ENCODE assay signal across 8 mouse cellular contexts in the genomic region with DNA sequence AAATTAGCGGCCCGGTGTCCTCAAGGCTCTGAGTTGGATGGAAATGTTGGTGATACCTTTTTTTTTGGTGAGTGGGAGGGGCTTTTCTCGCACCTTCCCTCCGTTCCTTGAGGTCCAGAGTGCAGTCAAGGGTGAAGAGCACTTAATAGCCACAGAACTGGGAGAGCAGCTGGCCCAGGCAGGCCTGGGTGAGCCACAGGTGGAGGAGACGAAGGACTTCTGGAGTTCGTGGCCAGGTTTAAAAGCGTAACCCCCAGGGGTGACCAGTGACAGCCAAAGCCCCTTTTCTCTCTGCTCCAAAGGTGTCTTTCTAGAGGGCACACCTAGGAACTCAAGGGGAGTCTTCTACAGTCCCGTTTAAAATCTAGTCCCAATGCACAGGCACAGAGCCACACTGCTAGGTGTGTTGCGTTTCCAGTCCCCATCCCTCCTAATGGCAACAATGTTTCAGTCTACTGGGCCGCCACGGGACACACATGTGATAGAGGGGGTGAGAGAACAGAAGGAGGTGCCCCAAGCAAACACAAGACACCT. TPM values are rescaled to one million over a fixed set of nuclear protein-coding genes. Genes with fewer than 3 reads are reported as not detected.
DNase-seq lines count a peak whose midpoint lies in the region; ATAC-seq lines count a peak whose summit lies in the region.

No protein-coding gene starts in this region.

- H3K27me3 ChIP-seq in embryonic facial prominence, embryonic 13.5 days = no peaks in the 10 kb centered on the region
- no peaks in the 10 kb centered on the region for H3K27me3 ChIP-seq in lung, embryonic 16.5 days (ENCODE audit: control insufficient read depth, insufficient read depth, low read depth, low read length)
- no peaks in the 10 kb centered on the region for H3K27me3 ChIP-seq in stomach, embryonic 14.5 days (ENCODE audit: control insufficient read depth, insufficient read depth, low read length)

- peak overlapping the region; percentile 80 for H3K27ac ChIP-seq in embryonic facial prominence, embryonic 13.5 days
- H3K27ac ChIP-seq in lung, embryonic 16.5 days (ENCODE audit: low read length) = peak overlapping the region; percentile 85
- peak overlapping the region; percentile 22; the same call in 1 of the 2 replicates for H3K27ac ChIP-seq in stomach, embryonic 14.5 days (ENCODE audit: low read length)

- 11% methylated on average over 11 of the region's 11 CpGs for WGBS in embryonic facial prominence, embryonic 13.5 days
- whole genome bisulfite sequencing in lung, embryonic 16.5 days = 15% methylated on average over 11 of the region's 11 CpGs
- 16% methylated on average over 11 of the region's 11 CpGs for WGBS in stomach, embryonic 14.5 days

- H3K9ac ChIP-seq in embryonic facial prominence, embryonic 13.5 days = peak overlapping the region; percentile 67
- peak overlapping the region; percentile 59 for H3K9ac ChIP-seq in lung, embryonic 16.5 days (ENCODE audit: low read length)
- peak overlapping the region; percentile 25; the same call in 1 of the 2 replicates for H3K9ac ChIP-seq in stomach, embryonic 14.5 days (replicated peaks; ENCODE audit: low read depth, low read length)

- 0 out of 2 replicates have a peak, but pooled peaks cover 4% of the 10 kb centered on the region for H3K36me3 ChIP-seq in embryonic facial prominence, embryonic 13.5 days
- H3K36me3 ChIP-seq in lung, embryonic 16.5 days (ENCODE audit: control insufficient read depth, insufficient read depth, low read length) = no peaks in the 10 kb centered on the region
- no peaks in the 10 kb centered on the region for H3K36me3 ChIP-seq in stomach, embryonic 14.5 days (ENCODE audit: control insufficient read depth, insufficient read depth, low read length)

- ATAC-seq in embryonic facial prominence, embryonic 13.5 days (ENCODE audit: insufficient number of reproducible peaks, insufficient read depth, low FRiP score, low TSS enrichment, low read depth) = no peak
- ATAC-seq in lung, embryonic 16.5 days (ENCODE audit: low read depth) = no peak
- ATAC-seq in stomach, embryonic 14.5 days (ENCODE audit: insufficient number of reproducible peaks, insufficient read depth, low FRiP score, low read depth) = no peak

- peak; percentile 72 for DNase-seq in adrenal gland, adult 2 months
- DNase-seq in adrenal gland, postnatal 25 days = no peak
- DNase-seq in 3T3-L1 (ENCODE audit: low read depth, low spot score) = peak; percentile 14
- DNase-seq in kidney, adult 11 months = peak; percentile 80
- no peak for DNase-seq in spleen, postnatal 14 days (ENCODE audit: low spot score in 2 of 2)

- peak overlapping the region; percentile 72 for H3K4me2 ChIP-seq in embryonic facial prominence, embryonic 13.5 days
- peak overlapping the region; percentile 65 for H3K4me2 ChIP-seq in lung, embryonic 16.5 days (ENCODE audit: low read depth, low read length)
- peak overlapping the region; percentile 66 for H3K4me2 ChIP-seq in stomach, embryonic 14.5 days (replicated peaks; ENCODE audit: low read depth, low read length)

- peaks cover 33% of the 10 kb centered on the region for H3K4me1 ChIP-seq in embryonic facial prominence, embryonic 13.5 days
- H3K4me1 ChIP-seq in lung, embryonic 16.5 days (replicated peaks; ENCODE audit: control insufficient read depth, insufficient read depth, low read length) = peaks cover 27% of the 10 kb centered on the region
- H3K4me1 ChIP-seq in stomach, embryonic 14.5 days (ENCODE audit: control insufficient read depth, insufficient read depth, low read length) = peaks cover 28% of the 10 kb centered on the region; the same call in 1 of the 2 replicates

- H3K4me3 ChIP-seq in embryonic facial prominence, embryonic 13.5 days = peak overlapping the region; percentile 96
- H3K4me3 ChIP-seq in lung, embryonic 16.5 days (ENCODE audit: low read length) = peak overlapping the region; percentile 48
- H3K4me3 ChIP-seq in stomach, embryonic 14.5 days (ENCODE audit: low read depth, low read length) = peak overlapping the region; percentile 56

- no peaks in the 10 kb centered on the region for H3K9me3 ChIP-seq in embryonic facial prominence, embryonic 13.5 days
- no peaks in the 10 kb centered on the region for H3K9me3 ChIP-seq in lung, embryonic 16.5 days (ENCODE audit: control insufficient read depth, low read length)
- no peaks in the 10 kb centered on the region for H3K9me3 ChIP-seq in stomach, embryonic 14.5 days (ENCODE audit: control insufficient read depth, low read depth, low read length)

RNA-seq across cellular contexts. Expression of a gene that starts 3.6 kb away (rescaled TPM):
- 100 to 1,000 TPM; 314 to 605 TPM for total RNA-seq in adrenal gland, adult 2 months (2021)
- polyA plus RNA-seq in adrenal gland, adult 2 months (2012; rRNA removed) = 408 and 447 TPM in 2 replicates
- total RNA-seq in adrenal gland, postnatal 25 days (2021) = 520 and 569 TPM in 2 replicates
- 494 and 543 TPM in 2 replicates for polyA plus RNA-seq in embryonic facial prominence, embryonic 13.5 days (2015; fragmentation: Nextera tagmentation; extraction: Ambion mirVana)
- 562 and 618 TPM in 2 replicates for polyA plus RNA-seq in lung, embryonic 16.5 days (2015; fragmentation: Nextera tagmentation; extraction: Ambion mirVana)
- 441 and 450 TPM in 2 replicates for polyA plus RNA-seq in stomach, embryonic 14.5 days (2014; fragmentation: Nextera tagmentation; extraction: Ambion mirVana)

Comparison
In these comparisons a context has a peak if more than half of its experiments do, and no peak if none do; other contexts are left out.
1. DNase-seq: peak in adrenal gland, adult 2 months (single experiment), 3T3-L1 (single experiment) and kidney, adult 11 months (single experiment); none in adrenal gland, postnatal 25 days (single experiment) and spleen, postnatal 14 days (0 of 2).
2. H3K27ac ChIP-seq: peak in every context shown above with its lines; median percentile 85 in lung, embryonic 16.5 days; 80 in embryonic facial prominence, embryonic 13.5 days; 22 in stomach, embryonic 14.5 days.
3. Peak in every context shown above with its lines, with median percentiles within 50 percentile points of each other: H3K4me2 ChIP-seq, H3K4me3 ChIP-seq and H3K9ac ChIP-seq.